Mouse (Mus musculus) adrenal gland, adult (tissue): ENCODE data around the gene Wdr74.

Source experiments
- DNase-seq, 2 experiments: peaks; one replicate each; pipeline ENCODE4 v3.0.0; 2022 to 2023; ENCODE audit warnings: low spot score in 1 of 2; ENCODE audit not compliant: inconsistent age in 2 of 2

Wdr74 gene

GRCm38 (mm10) chr19:8735389-8736159 is at the start of gene Wdr74:
Gene Wdr74 (plus strand): TSS chr19:8735827.
- peak; percentile 91 to 98 for DNase-seq

- DNase-seq, result no peak
Measured at GRCm38 (mm10) chr19:8691871-8692539, 43.6 kb upstream of the Wdr74 start.

- DNase-seq, result no peak
Measured at GRCm38 (mm10) chr19:8692740-8693139, 42.9 kb upstream of the Wdr74 start.

DNA sequence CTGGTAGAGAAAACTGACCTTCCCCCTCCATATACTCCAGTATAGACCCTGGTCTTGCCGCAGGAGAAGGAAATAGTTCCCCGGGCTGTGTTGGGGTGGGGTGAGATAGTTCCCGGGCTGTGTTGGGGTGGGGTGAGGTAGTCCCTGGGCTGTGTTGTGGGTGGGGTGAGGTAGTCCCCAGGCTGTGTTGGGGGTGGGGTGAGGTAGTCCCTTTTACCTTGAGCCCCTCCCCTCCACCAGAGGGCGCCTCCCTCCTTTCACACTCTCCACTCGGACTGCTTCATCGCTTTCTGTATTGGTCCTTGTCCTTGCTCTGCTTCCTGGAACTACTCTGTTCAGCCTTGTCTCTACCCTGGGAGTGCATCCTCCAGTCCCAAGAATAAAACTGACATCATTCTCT is 40.3 kb upstream of the Wdr74 start:
- peak; percentile 48 to 80 for DNase-seq

- no peak for DNase-seq
Measured at GRCm38 (mm10) chr19:8699652-8700051, 36.0 kb upstream of the Wdr74 start.

- peak in 1 of 2 experiments; percentile 68 for DNase-seq
Measured at GRCm38 (mm10) chr19:8702458-8702857, 33.2 kb upstream of the Wdr74 start.

DNA sequence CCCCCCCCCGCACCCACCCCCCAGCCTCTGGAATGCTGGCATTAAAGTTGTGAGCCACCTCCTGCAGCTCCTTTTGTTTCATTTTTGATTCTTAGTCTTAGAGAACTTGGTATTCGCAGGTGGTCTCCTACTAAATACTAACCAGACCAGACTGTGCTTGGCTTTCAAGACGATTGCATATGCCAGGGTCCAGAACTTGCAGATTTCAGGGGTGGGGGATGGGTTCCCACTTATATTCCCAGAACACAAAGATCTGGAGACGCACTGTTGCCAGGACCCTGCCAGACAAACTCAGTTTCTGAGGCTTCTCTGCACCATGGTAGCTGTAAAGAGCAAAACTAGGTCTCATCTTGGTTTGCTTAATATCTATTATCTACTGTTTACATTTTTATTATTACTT is 32.1 kb upstream of the Wdr74 start:
- DNase-seq, result no peak

- DNase-seq, result no peak
Measured at GRCm38 (mm10) chr19:8705026-8705708, 30.5 kb upstream of the Wdr74 start.

- DNase-seq, result no peak
Measured at GRCm38 (mm10) chr19:8706132-8706667, 29.4 kb upstream of the Wdr74 start.

DNA sequence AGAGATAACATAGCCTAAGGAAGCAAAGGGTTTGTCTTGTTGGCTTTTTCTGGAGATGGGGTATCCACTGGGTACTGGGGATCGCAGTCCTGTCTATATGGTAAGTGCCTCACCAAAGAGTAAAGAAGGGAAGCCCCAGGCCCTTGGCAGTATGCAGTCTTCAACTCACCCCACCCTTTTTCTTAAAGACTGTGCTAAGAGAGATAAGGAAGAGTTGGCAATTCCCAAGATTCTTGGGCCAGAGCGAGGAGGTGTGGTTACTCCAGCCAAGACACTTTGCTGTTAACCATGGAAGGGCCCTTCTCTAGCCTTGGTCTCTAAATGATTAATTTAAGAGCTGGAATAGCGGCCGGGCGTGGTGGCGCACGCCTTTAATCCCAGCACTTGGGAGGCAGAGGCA is 28.7 kb upstream of the Wdr74 start:
- DNase-seq, result no peak

GRCm38 (mm10) chr19:8708954-8709353 is 26.7 kb upstream of the Wdr74 start:
- no peak for DNase-seq

DNA sequence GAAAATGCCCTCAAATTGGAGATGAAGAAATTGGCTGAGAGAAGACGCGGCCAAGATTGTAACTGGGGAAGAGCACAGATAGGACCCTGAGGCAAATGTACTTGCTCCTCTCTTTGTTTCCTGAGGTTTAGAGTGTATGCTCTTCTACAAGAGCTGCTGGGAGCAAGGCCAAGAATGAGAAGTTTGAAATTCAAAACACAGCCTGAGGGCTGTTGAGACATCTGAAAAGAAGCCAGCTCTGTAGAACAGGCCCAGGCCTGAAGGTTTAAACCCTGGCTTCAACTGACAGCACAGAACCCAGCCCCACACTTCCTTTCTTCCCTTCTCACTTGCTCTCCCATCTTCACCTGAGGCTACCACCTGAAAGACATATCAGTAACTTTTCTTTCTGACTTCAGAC is 25.6 kb upstream of the Wdr74 start:
- DNase-seq, result peak in 1 of 2 experiments; percentile 37

DNA sequence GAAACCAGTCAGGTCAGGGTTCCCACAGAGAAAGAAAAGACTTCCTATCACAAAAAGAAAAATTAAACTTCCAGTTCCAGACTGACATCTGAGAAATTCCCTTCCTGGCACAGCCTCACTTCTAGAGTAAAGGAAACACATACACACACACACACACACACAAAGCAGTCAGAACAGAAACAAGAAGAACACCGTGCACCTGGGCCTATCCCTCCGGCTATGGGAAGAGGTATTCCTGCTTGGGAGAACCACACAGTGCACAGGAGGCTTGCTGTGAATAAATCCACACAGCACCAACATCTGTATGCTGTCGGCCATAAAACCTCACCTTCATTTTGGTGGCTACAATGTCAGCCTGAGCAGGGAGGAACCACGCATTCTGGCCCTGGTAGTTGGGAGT is 24.1 kb upstream of the Wdr74 start:
- DNase-seq, result peak in 1 of 2 experiments; percentile 47

DNA sequence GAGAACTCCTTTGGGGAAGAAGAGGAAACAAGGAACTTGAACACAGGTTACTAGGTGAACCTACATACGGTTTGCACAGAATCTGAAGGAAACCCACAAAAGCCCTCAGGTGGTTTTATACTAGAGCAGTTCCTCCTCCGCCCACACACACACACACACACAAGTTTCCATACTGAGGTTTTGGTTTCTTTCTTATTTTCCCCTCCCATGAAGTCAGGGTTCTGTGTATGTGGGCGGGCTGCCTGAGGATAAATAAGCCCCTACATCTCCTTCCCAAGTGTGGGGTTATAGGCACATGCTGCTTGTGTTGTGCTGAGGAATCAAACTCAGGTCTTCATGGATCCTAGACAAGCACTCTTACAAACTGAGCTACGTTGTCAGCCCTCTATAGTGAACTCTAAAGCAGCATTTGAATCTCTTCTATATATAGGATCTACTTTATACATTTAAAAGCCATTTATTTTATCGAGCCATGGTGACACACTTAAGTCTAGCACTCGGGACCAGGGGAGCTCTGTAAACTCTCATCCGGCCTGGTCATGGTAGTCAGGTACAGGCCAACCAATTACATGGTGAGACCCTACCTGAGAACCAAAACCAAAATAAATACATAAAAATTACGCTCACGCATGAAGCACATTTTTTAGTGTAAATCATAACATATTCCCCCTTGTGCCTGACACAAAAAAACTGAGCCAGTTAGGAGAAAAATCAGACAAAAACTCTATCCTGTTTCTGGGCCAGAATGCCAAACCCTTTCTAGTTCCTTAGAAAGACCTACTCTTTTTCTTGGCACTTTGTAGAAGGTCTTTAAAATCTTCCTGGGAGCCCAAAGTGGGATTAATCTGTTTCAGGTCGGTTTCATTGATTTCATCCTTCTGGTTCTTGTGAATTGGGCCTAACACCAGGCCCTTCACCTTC is 23.4 kb upstream of the Wdr74 start:
- peak in 1 of 2 experiments; percentile 50 for DNase-seq

- peak; percentile 85 to 93 for DNase-seq
Measured at GRCm38 (mm10) chr19:8712870-8713305, 22.7 kb upstream of the Wdr74 start.

DNA sequence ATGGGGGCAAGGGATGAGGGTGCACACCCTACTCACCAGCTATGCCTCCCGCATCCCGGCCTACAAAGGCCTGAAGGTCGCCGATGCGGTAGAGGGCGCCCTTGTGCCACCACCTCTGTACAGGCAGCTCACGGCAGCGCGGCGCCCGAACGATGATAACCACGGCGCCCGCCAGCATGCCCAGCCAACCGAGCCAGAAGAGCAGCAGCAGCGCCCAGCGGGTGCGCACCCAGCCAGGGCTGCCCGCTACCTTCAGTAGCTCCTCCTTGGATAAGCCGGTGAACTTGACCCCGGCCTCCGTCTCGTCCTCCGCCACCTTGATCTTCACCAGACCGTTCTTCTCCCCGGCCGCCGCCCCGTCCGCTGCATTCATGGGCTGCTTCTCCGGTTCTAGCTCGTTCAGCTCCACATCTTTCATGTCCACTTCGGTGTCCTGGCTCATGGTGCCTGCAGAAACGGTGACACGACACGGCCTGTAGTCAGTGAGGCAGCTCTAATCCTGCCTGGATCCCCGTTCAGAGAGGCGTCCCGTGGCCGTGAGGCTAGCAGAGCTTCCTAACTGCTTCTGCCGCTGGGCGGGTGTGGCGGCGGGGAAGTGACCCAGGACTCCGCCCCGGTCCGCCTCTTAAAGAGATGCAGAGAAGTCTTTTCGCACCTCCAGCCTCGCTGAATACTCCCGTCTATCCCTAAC is 22.2 kb upstream of the Wdr74 start:
- peak; percentile 93 to 98 for DNase-seq

DNA sequence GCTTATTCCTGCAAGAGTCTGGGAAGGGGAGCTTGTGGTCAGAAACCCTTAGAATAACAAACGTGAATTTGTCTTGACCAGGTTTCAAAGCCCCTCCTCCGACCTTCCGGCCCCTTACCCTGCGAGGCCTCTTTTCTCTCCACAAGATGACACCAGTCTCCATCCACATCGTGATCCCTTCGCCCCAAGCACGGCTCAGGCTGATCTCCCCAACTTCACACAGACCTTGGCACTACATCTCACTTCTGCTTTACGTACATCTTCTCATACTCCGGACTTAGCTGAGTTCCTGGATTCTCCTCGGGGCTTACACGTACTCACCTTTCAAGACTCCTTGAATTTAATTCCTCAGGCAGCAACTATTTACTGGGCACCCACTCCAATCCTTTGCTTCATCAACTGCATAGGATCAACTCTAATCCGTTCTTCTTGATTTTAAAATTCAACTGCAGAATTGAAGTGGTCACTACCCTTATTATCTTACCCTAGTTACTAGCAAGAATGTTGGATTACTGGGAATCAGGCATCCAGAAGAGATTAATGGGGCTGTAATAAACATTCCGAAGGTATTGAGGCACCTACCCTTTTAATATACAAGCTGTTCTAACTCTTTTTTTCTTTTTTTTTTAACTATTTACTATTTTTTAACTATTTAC is 21.5 kb upstream of the Wdr74 start:
- DNase-seq, result no peak

GRCm38 (mm10) chr19:8714653-8715481 is 20.8 kb upstream of the Wdr74 start:
- peak in 1 of 2 experiments; percentile 63 for DNase-seq
